Comparison of ENCODE assay signal across 8 mouse cellular contexts in genomic region chr1:166282597-166283210, GRCm38 (mm10). TPM values are rescaled to one million over a fixed set of nuclear protein-coding genes. Genes with fewer than 3 reads are reported as not detected.
A peak's percentile ranks its signal among the peaks of the same experiment; 100 is the strongest.
DNase-seq lines count a peak whose midpoint lies in the region; ATAC-seq and TF ChIP-seq lines count a peak whose summit lies in the region.
"Had no signal": no experiment of that assay in that cellular context is flagged by ENCODE, and none has a peak within 500 bp of the region (broad histone marks: within the 10 kb centered on the region; RNA-seq: fewer than 3 reads in every experiment).

No protein-coding gene starts in this region.

- no peaks in the 10 kb centered on the region for H3K36me3 ChIP-seq in forebrain, postnatal 0 days (ENCODE audit: insufficient read depth)
- H3K36me3 ChIP-seq in kidney, embryonic 15.5 days: no peaks in the 10 kb centered on the region
- H3K36me3 ChIP-seq in liver, embryonic 11.5 days (ENCODE audit: control insufficient read depth, insufficient read depth, low read length): no peaks in the 10 kb centered on the region

- H3K4me3 ChIP-seq in forebrain, postnatal 0 days (ENCODE audit: low read depth, low read length): no peak overlapping the region
- H3K4me3 ChIP-seq in kidney, embryonic 15.5 days (replicated peaks): peak overlapping the region; percentile 30
- no peak overlapping the region for H3K4me3 ChIP-seq in liver, embryonic 11.5 days (ENCODE audit: low read depth, low read length)
- no peak overlapping the region; the same call in 1 of the 2 replicates for H3K4me3 ChIP-seq in olfactory bulb, adult 2 months (ENCODE audit: insufficient read depth, low read depth, low read length)

- H3K27ac ChIP-seq in forebrain, postnatal 0 days (ENCODE audit: low read depth, low read length): peak overlapping the region; percentile 71
- H3K27ac ChIP-seq in kidney, embryonic 15.5 days: no peak overlapping the region
- H3K27ac ChIP-seq in liver, embryonic 11.5 days (ENCODE audit: low read depth, low read length): no peak overlapping the region
- H3K27ac ChIP-seq in olfactory bulb, adult 2 months (ENCODE audit: insufficient read depth, low read depth, low read length): peak overlapping the region; percentile 72

- H3K4me2 ChIP-seq in forebrain, postnatal 0 days (ENCODE audit: low read depth): peak overlapping the region; percentile 37
- H3K4me2 ChIP-seq in kidney, embryonic 15.5 days: peak overlapping the region; percentile 62
- H3K4me2 ChIP-seq in liver, embryonic 11.5 days: peak overlapping the region; percentile 45

- no peaks in the 10 kb centered on the region for H3K27me3 ChIP-seq in forebrain, postnatal 0 days (ENCODE audit: insufficient read depth, low read length)
- peaks cover 4% of the 10 kb centered on the region; the same call in 1 of the 2 replicates for H3K27me3 ChIP-seq in kidney, embryonic 15.5 days
- H3K27me3 ChIP-seq in liver, embryonic 11.5 days (replicated peaks; ENCODE audit: control insufficient read depth, insufficient read depth, low read length): no peaks in the 10 kb centered on the region; the same call in 1 of the 2 replicates

- no peak for TF ChIP-seq POLR2A in olfactory bulb, adult 2 months (IDR thresholded peaks at IDR 0.05; ENCODE audit: insufficient read depth, low read depth, low read length)

- H3K9me3 ChIP-seq in forebrain, postnatal 0 days (ENCODE audit: low read length): no peaks in the 10 kb centered on the region
- no peaks in the 10 kb centered on the region for H3K9me3 ChIP-seq in kidney, embryonic 15.5 days (replicated peaks)
- H3K9me3 ChIP-seq in liver, embryonic 11.5 days (ENCODE audit: control insufficient read depth, low read length): no peaks in the 10 kb centered on the region

- peaks cover 55% of the 10 kb centered on the region for H3K4me1 ChIP-seq in forebrain, postnatal 0 days (ENCODE audit: insufficient read depth)
- peaks cover 29% of the 10 kb centered on the region for H3K4me1 ChIP-seq in kidney, embryonic 15.5 days
- no peaks in the 10 kb centered on the region for H3K4me1 ChIP-seq in liver, embryonic 11.5 days (replicated peaks; ENCODE audit: control insufficient read depth, insufficient read depth, low read length)
- H3K4me1 ChIP-seq in olfactory bulb, adult 2 months (ENCODE audit: control insufficient read depth, insufficient read depth, low read length): peaks cover 31% of the 10 kb centered on the region

- 5% methylated on average over 22 of the region's 22 CpGs for WGBS in forebrain, postnatal 0 days
- 5% methylated on average over 22 of the region's 22 CpGs for WGBS in kidney, embryonic 15.5 days
- 12% methylated on average over 22 of the region's 22 CpGs for WGBS in liver, embryonic 11.5 days
- 14% methylated on average over 22 of the region's 22 CpGs for WGBS in olfactory bulb, adult 2 months

- peak; percentile 76 for DNase-seq in WW6 (ENCODE audit: low read depth, low spot score)
- peak; percentile 74 for DNase-seq in brain, embryonic 18.5 days (ENCODE audit: low read depth, low spot score)
- peak; percentile 81 for DNase-seq in forebrain, postnatal 0 days
- DNase-seq in liver, embryonic 11.5 days (ENCODE audit: low spot score): peak; percentile 51
- DNase-seq in adipocyte (ENCODE audit: low spot score): no peak

- ATAC-seq in forebrain, postnatal 0 days: peak; percentile 83
- peak; percentile 97 for ATAC-seq in kidney, embryonic 15.5 days (replicated peaks; ENCODE audit: low FRiP score)
- ATAC-seq in liver, embryonic 11.5 days (replicated peaks; ENCODE audit: low FRiP score): peak; percentile 34; the same call in 1 of the 2 replicates

- no peak for TF ChIP-seq CTCF in forebrain, postnatal 0 days (IDR thresholded peaks at IDR 0.05; ENCODE audit: low read depth)
- no peak for TF ChIP-seq CTCF in olfactory bulb, adult 2 months (IDR thresholded peaks at IDR 0.05; ENCODE audit: insufficient read depth, low read depth, low read length)

- H3K9ac ChIP-seq in forebrain, postnatal 0 days: no peak overlapping the region
- H3K9ac ChIP-seq in kidney, embryonic 15.5 days: no peak overlapping the region
- no peak overlapping the region for H3K9ac ChIP-seq in liver, embryonic 11.5 days (ENCODE audit: low read depth, low read length)

RNA-seq across cellular contexts. Expression of gene Ildr2, which starts 28.8 kb away (rescaled TPM):
- 24.4 and 38.1 TPM in 2 replicates for total RNA-seq in forebrain, postnatal 0 days (2014; rRNA removed)
- 3.2 and 6.4 TPM in 2 replicates for polyA plus RNA-seq in forebrain, postnatal 0 days (2015; fragmentation: Nextera tagmentation; extraction: Ambion mirVana)
- 1.6 and 1.7 TPM in 2 replicates for polyA plus RNA-seq in kidney, embryonic 15.5 days (2015; fragmentation: Nextera tagmentation; extraction: Ambion mirVana)
- polyA plus RNA-seq in liver, embryonic 11.5 days (2014; fragmentation: Nextera tagmentation; extraction: Ambion mirVana): 0.43 and 0.53 TPM in 2 replicates
- 36.7 and 55.3 TPM in 2 replicates for polyA plus RNA-seq in olfactory bulb, adult 2 months (2012; ENCODE audit: insufficient read depth, insufficient read length, low replicate concordance, missing spikeins)
- total RNA-seq: common myeloid progenitor, adult 5-6 weeks had no signal

RNA-seq across cellular contexts. Expression of gene Mael, which starts 44.2 kb away (rescaled TPM):
- total RNA-seq in forebrain, postnatal 0 days (2014; rRNA removed): 0.10 TPM in 1 of 2 replicates, not detected in the other
- polyA plus RNA-seq in forebrain, postnatal 0 days (2015; fragmentation: Nextera tagmentation; extraction: Ambion mirVana): not detected in 2 replicates
- 0.19 TPM in 1 of 2 replicates, not detected in the other for polyA plus RNA-seq in kidney, embryonic 15.5 days (2015; fragmentation: Nextera tagmentation; extraction: Ambion mirVana)
- polyA plus RNA-seq in liver, embryonic 11.5 days (2014; fragmentation: Nextera tagmentation; extraction: Ambion mirVana): not detected in 2 replicates
- polyA plus RNA-seq in olfactory bulb, adult 2 months (2012; ENCODE audit: insufficient read depth, insufficient read length, low replicate concordance, missing spikeins): not detected in 2 replicates
- total RNA-seq: common myeloid progenitor, adult 5-6 weeks had no signal

Comparison
In these comparisons a context has a peak if more than half of its experiments do, and no peak if none do; other contexts are left out.
1. ATAC-seq: peak in every context shown above with its lines; median percentile 97 in kidney, embryonic 15.5 days; 83 in forebrain, postnatal 0 days; 34 in liver, embryonic 11.5 days.
2. H3K27ac ChIP-seq: peak in forebrain, postnatal 0 days (single experiment) and olfactory bulb, adult 2 months (single experiment); none in kidney, embryonic 15.5 days (single experiment) and liver, embryonic 11.5 days (single experiment).
3. Peak in every context shown above with its lines, with median percentiles within 50 percentile points of each other: H3K4me2 ChIP-seq.